Mouse (Mus musculus) liver, embryonic 14.5 days (tissue): ENCODE results near the gene Gm49361.

Experiments
- CTCF ChIP-seq: IDR thresholded peaks from 2 replicates; pipeline ENCODE4 v1.5.1; 2016; ENCODE audit warnings: antibody characterized with exemption, low read depth, control low read depth
- EP300 ChIP-seq: IDR thresholded peaks from 2 replicates; pipeline ENCODE4 v1.6.1; 2016; ENCODE audit warnings: antibody characterized with exemption, low read depth

DNA sequence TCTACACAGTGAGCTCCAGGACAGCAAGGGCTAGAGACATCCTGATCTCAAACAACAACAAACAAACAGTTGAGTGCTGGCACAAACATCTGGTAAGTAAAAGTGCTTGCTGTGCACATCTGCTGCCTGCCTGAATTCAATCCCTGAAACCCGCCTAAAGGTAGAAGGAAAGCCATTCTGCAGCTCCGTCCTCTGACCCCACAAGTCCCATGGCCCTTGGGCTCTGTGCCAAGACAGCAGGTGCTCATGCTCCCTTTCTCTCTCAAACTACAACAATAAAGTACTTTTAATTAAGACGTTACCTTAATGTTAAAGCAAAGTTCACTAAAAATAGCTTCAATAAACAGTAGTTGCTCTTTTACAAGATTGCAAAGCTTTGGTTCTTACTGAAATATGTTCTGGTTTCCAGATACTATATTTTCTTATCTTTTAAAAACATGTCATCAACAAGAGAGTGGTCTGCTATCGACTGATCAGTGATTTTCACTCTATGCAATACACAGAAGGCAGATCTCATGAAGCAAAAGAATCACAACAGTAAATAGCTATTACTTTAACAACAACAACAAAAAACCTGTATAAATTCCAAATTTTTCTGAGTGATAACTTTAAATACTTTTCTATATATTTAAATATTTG, 125.2 kb downstream of the Gm49361 start:
- TF ChIP-seq CTCF = no peak
- no peak for TF ChIP-seq EP300
